Mouse (Mus musculus) liver, embryonic 12.5 days (tissue): ENCODE results near the gene Tet1. TPM values are rescaled to one million over a fixed set of nuclear protein-coding genes. Genes with fewer than 3 reads are reported as not detected.
"Not testable (repeated sequence)": the region's sequence is repeated elsewhere in the genome, so short reads cannot be mapped to it uniquely, and the experiment has no call there.

Experiments used
- ATAC-seq: fragments of 200-750 bp; cut with Nextera tagmentation; 2 replicates; pipeline ENCODE4 v1.8.0; 2017; ENCODE audit warnings: moderate number of reproducible peaks, mild to moderate bottlenecking, moderate library complexity
- H3K27ac ChIP-seq: fragments of 300-500 bp; sonication (generic); 2 replicates; pipeline ENCODE4 v1.5.1; 2016; ENCODE audit warnings: mild to moderate bottlenecking
- H3K27me3 ChIP-seq: fragments of 300-500 bp; sonication (generic); replicated peaks from 2 replicates; pipeline ENCODE4 v1.6.1; 2016; ENCODE audit warnings: mild to moderate bottlenecking, moderate library complexity
- H3K36me3 ChIP-seq: fragments of 300-500 bp; sonication (generic); 2 replicates; pipeline ENCODE4 v1.6.1; 2016; ENCODE audit warnings: mild to moderate bottlenecking, moderate library complexity
- H3K4me1 ChIP-seq: fragments of 300-500 bp; sonication (generic); 2 replicates; pipeline ENCODE4 v1.6.1; 2016
- H3K4me2 ChIP-seq: fragments of 300-500 bp; sonication (generic); 2 replicates; pipeline ENCODE4 v1.6.1; 2016; ENCODE audit warnings: mild to moderate bottlenecking, moderate library complexity
- H3K4me3 ChIP-seq: fragments of 300-500 bp; sonication (generic); 2 replicates; pipeline ENCODE4 v1.5.1; 2016; ENCODE audit warnings: mild to moderate bottlenecking, moderate library complexity
- H3K9ac ChIP-seq: fragments of 300-500 bp; sonication (generic); 2 replicates; pipeline ENCODE4 v1.6.1; 2016; ENCODE audit warnings: mild to moderate bottlenecking, moderate library complexity
- H3K9me3 ChIP-seq: fragments of 300-500 bp; sonication (generic); replicated peaks from 2 replicates; pipeline ENCODE4 v1.6.1; 2016; ENCODE audit warnings: mild to moderate bottlenecking, moderate library complexity
- WGBS: fragments of 180-500 bp; shearing (Covaris S2); methylation state at CpG from one replicate; pipeline ENCODE4 v1.1.7; 2016; ENCODE audit not compliant: insufficient replicate concordance; 5-methylcytosine and 5-hydroxymethylcytosine counted together
- polyA plus RNA-seq: library from polyadenylated mRNA; unstranded; fragments of >200 nt; fragmentation: Nextera tagmentation; extraction: Ambion mirVana; gene quantifications from 2 replicates; pipeline ENCODE4 v1.2.1, GENCODE M21; 2016

Gene Tet1
- polyA plus RNA-seq, 1 experiment from 2014 or later = 3.6 TPM

- Histone ChIP-seq H3K4me3 (peak within 1 kb of the TSS; percentile 98), H3K27ac (peak within 1 kb of the TSS; percentile 98), H3K4me2 (peak within 1 kb of the TSS; percentile 82), H3K36me3 (peaks cover 34% of the 10 kb centered on the region), H3K4me1 (peaks cover 31% of the 10 kb centered on the region), H3K9me3 (no peaks in the 10 kb centered on the region), H3K27me3 (no peaks in the 10 kb centered on the region), H3K9ac (peak within 1 kb of the TSS; percentile 99)
- 3% methylated on average over 55 of the region's 55 CpGs for WGBS
- ATAC-seq = peak; percentile 97
These were observed 116.4 kb downstream of the Tet1 start, which contains the start of gene Ccar1 for GRCm38 (mm10) chr10:62792177-62793090. Gene Ccar1 (minus strand): TSS chr10:62792286.

- Histone ChIP-seq H3K27ac (peak overlapping the region; percentile 98), H3K9me3 (no peaks in the 10 kb centered on the region), H3K4me2 (peak overlapping the region; percentile 82), H3K36me3 (peaks cover 43% of the 10 kb centered on the region), H3K9ac (peak overlapping the region; percentile 99), H3K4me3 (peak overlapping the region; percentile 98), H3K4me1 (peaks cover 31% of the 10 kb centered on the region), H3K27me3 (no peaks in the 10 kb centered on the region)
- ATAC-seq = peak; percentile 74
- WGBS = 1% methylated on average over 78 of the region's 78 CpGs
These were observed 117.3 kb downstream of the Tet1 start for GRCm38 (mm10) chr10:62791251-62792176.

GRCm38 (mm10) chr10:62781776-62782175 is 127.0 kb downstream of the Tet1 start:
- peaks cover 98% of the 10 kb centered on the region for H3K36me3 ChIP-seq
- not testable (repeated sequence) for H3K4me2 ChIP-seq, H3K27me3 ChIP-seq, H3K27ac ChIP-seq, H3K4me3 ChIP-seq, H3K9me3 ChIP-seq, H3K4me1 ChIP-seq, H3K9ac ChIP-seq, ATAC-seq
- WGBS = 82% methylated on average over 1 of the region's 1 CpGs

Other genes starting within 250 kb of the Tet1 start
- 0.30 and 0.57 TPM in 2 replicates for gene Stox1, start 182.9 kb downstream of the Tet1 start, polyA plus RNA-seq
- 76.2 and 78.7 TPM in 2 replicates for gene Ccar1, start 116.7 kb downstream of the Tet1 start, polyA plus RNA-seq
- gene Slc25a16, start 11.6 kb upstream of the Tet1 start, polyA plus RNA-seq = 11.9 and 12.4 TPM in 2 replicates
- gene Dna2, start 38.0 kb upstream of the Tet1 start, polyA plus RNA-seq = 40.3 and 40.6 TPM in 2 replicates
- 4.1 and 4.2 TPM in 2 replicates for gene Rufy2, start 71.2 kb upstream of the Tet1 start, polyA plus RNA-seq
- gene Hnrnph3, start 115.2 kb upstream of the Tet1 start, polyA plus RNA-seq = 37.0 and 43.2 TPM in 2 replicates
- gene Pbld2, start 115.3 kb upstream of the Tet1 start, polyA plus RNA-seq = 1.2 and 1.4 TPM in 2 replicates
- gene Pbld1, start 151.2 kb upstream of the Tet1 start, polyA plus RNA-seq = 1.7 and 2.2 TPM in 2 replicates
- gene Atoh7, start 190.7 kb upstream of the Tet1 start, polyA plus RNA-seq = not detected in 2 replicates